Mouse (Mus musculus) MEL (cell line): ENCODE results near the gene Abl1.

Experiments
- E2F4 ChIP-seq: IDR thresholded peaks from 2 replicates; pipeline ENCODE4 v1.6.1; 2011; ENCODE audit warnings: low read depth, low read length, improper control_type of control experiment, borderline replicate concordance
- EP300 ChIP-seq, 2 experiments: IDR thresholded peaks; 2 replicates each; pipeline ENCODE4 v1.6.1; 2011; ENCODE audit warnings: improper control_type of control experiment in 2 of 2, low read length in 2 of 2, low read depth in 1 of 2, mild to moderate bottlenecking in 1 of 2
- GATA1 ChIP-seq: IDR thresholded peaks from 2 replicates; pipeline ENCODE4 v1.6.1; 2011; ENCODE audit warnings: low read depth, low read length, improper control_type of control experiment
- KAT2A ChIP-seq: conservative IDR thresholded peaks from 2 replicates; pipeline ENCODE4 v1.6.1; 2012; ENCODE audit warnings: low read depth, low read length, improper control_type of control experiment, inconsistent platforms
- MAX ChIP-seq: IDR thresholded peaks from 2 replicates; pipeline ENCODE4 v1.6.1; 2011; ENCODE audit warnings: low read length, improper control_type of control experiment
- POLR2AphosphoS2 ChIP-seq: IDR thresholded peaks from 2 replicates; pipeline ENCODE4 v1.6.1; 2011; ENCODE audit warnings: low read length, improper control_type of control experiment
- SMC3 ChIP-seq: IDR thresholded peaks from 2 replicates; pipeline ENCODE4 v1.6.1; 2011; ENCODE audit warnings: low read depth, low read length, improper control_type of control experiment
- TAL1 ChIP-seq: IDR thresholded peaks from 2 replicates; pipeline ENCODE4 v1.6.1; 2012; ENCODE audit warnings: mild to moderate bottlenecking, inconsistent platforms, low read length, moderate library complexity, mixed read lengths
- ZKSCAN1 ChIP-seq: IDR thresholded peaks from 2 replicates; pipeline ENCODE4 v1.6.1; 2012; ENCODE audit warnings: low read depth, mild to moderate bottlenecking, inconsistent platforms, low read length, improper control_type of control experiment, moderate library complexity

DNA sequence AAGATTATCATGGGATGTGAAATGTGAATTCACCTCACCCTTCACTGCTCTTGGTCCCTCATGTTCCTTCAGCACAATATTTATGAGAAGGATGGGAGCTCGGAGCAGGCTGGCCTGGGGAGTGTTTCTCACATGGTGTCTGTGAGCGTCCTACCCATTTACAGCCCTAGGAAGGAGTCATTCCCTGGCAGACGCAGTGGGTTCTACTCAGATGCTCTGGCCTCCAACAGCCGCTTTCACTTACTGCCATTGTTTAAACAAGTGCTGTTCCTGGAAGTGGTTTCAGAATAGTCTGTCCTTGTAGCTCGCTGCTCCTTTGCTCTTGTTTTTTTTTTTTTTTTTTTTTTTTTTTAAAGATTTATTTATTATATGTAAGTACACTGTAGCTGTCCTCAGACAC is 45.4 kb downstream of the Abl1 start:
- TF ChIP-seq ZKSCAN1 (no peak), SMC3 (no peak), GATA1 (no peak), POLR2AphosphoS2 (no peak), E2F4 (no peak), KAT2A (no peak), TAL1 (no peak), EP300 (IDR thresholded peaks at IDR 0.05; ENCODE audit: low read depth in 1 of 2, low read length in 2 of 2) (no peak), MAX (no peak)
